Mouse (Mus musculus) stomach, embryonic 16.5 days (tissue): ENCODE data around the gene Stard10. TPM values are rescaled to one million over a fixed set of nuclear protein-coding genes. Genes with fewer than 3 reads are reported as not detected.

Experiments used
- ATAC-seq: fragments of 200-750 bp; cut with Nextera tagmentation; 2 replicates; pipeline ENCODE4 v1.8.0; 2017; ENCODE audit warnings: moderate number of reproducible peaks, moderate TSS enrichment; ENCODE audit not compliant: insufficient read depth, low FRiP score
- H3K27ac ChIP-seq: fragments of 300-500 bp; sonication (generic); 2 replicates; pipeline ENCODE4 v1.5.1; 2014; ENCODE audit warnings: low read length
- H3K27me3 ChIP-seq: fragments of 300-500 bp; sonication (generic); 2 replicates; pipeline ENCODE4 v1.6.1; 2014; ENCODE audit warnings: low read length, control low read depth, mixed read lengths; ENCODE audit not compliant: control insufficient read depth, insufficient read depth
- H3K36me3 ChIP-seq: fragments of 300-500 bp; sonication (generic); 2 replicates; pipeline ENCODE4 v1.6.1; 2014; ENCODE audit warnings: low read length; ENCODE audit not compliant: control insufficient read depth, insufficient read depth
- H3K4me1 ChIP-seq: fragments of 300-500 bp; sonication (generic); 2 replicates; pipeline ENCODE4 v1.6.1; 2014; ENCODE audit warnings: low read length, control low read depth, mixed read lengths; ENCODE audit not compliant: control insufficient read depth, insufficient read depth
- H3K4me2 ChIP-seq: fragments of 300-500 bp; sonication (generic); 2 replicates; pipeline ENCODE4 v1.6.1; 2014; ENCODE audit warnings: low read depth, low read length, mixed read lengths
- H3K4me3 ChIP-seq: fragments of 300-500 bp; sonication (generic); replicated peaks from 2 replicates; pipeline ENCODE4 v1.5.1; 2014; ENCODE audit warnings: mild to moderate bottlenecking, low read length
- H3K9ac ChIP-seq: fragments of 300-500 bp; sonication (generic); 2 replicates; pipeline ENCODE4 v1.6.1; 2014; ENCODE audit warnings: low read length
- H3K9me3 ChIP-seq: fragments of 300-500 bp; sonication (generic); replicated peaks from 2 replicates; pipeline ENCODE4 v1.6.1; 2016; ENCODE audit warnings: low read length, control low read depth; ENCODE audit not compliant: control insufficient read depth
- WGBS: fragments of 180-500 bp; shearing (Covaris S2); extraction: QIAGEN DNeasy Blood & Tissue Kit; methylation state at CpG from one replicate; pipeline ENCODE4 v1.1.7; 2014; 5-methylcytosine and 5-hydroxymethylcytosine counted together
- polyA plus RNA-seq: library from polyadenylated mRNA; unstranded; fragments of >200 nt; fragmentation: Nextera tagmentation; extraction: Ambion mirVana; gene quantifications from 2 replicates; pipeline ENCODE4 v1.2.1, GENCODE M21; 2015

Stard10 gene
- polyA plus RNA-seq, 1 experiment from 2014 or later = 95.6 TPM

- peak overlapping the region; percentile 49; the same call in 1 of the 2 replicates for H3K9ac ChIP-seq
- peak overlapping the region; percentile 80; the same call in 1 of the 2 replicates for H3K4me2 ChIP-seq
- 43% methylated on average over 6 of the region's 6 CpGs for WGBS
- ATAC-seq = no peak
- H3K4me3 ChIP-seq = peak overlapping the region; percentile 32; the same call in 1 of the 2 replicates
- no peaks in the 10 kb centered on the region for H3K27me3 ChIP-seq
- H3K9me3 ChIP-seq = no peaks in the 10 kb centered on the region
- no peak overlapping the region for H3K27ac ChIP-seq
- H3K4me1 ChIP-seq = peaks cover 34% of the 10 kb centered on the region
- no peaks in the 10 kb centered on the region for H3K36me3 ChIP-seq
Measured at GRCm38 (mm10) chr7:101324142-101324962, 7.5 kb downstream of the Stard10 start.

- no peak overlapping the region for H3K27ac ChIP-seq
- H3K4me1 ChIP-seq = peaks cover 43% of the 10 kb centered on the region
- no peak overlapping the region; the same call in 1 of the 2 replicates for H3K9ac ChIP-seq
- peak overlapping the region; percentile 29; the same call in 1 of the 2 replicates for H3K4me2 ChIP-seq
- ATAC-seq = no peak
- 75% methylated on average over 5 of the region's 5 CpGs for WGBS
- H3K9me3 ChIP-seq = no peaks in the 10 kb centered on the region
- H3K36me3 ChIP-seq = no peaks in the 10 kb centered on the region
- no peaks in the 10 kb centered on the region for H3K27me3 ChIP-seq
- H3K4me3 ChIP-seq = no peak overlapping the region
Measured at GRCm38 (mm10) chr7:101326006-101326405, 9.1 kb downstream of the Stard10 start.

DNA sequence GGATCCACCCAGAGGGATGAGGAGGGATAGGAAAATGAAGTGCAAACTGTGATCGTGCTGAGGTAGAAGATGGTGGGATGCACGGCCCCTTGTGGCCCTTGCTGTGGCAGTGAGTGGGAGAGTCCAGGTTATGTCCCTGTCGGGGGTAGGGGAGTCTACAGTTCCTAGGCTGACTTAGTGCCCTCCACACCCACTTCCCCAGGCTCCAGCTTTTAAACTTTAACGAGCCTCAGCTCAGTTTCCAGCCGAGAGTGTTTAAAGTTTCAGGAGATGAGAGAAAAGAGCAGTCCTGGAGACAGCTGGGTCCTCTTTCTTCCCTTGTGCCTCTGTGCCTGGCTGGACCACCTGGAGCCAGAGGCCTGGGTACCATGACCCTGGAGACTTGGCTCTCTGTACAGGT is 10.4 kb downstream of the Stard10 start:
- H3K9ac ChIP-seq = no peak overlapping the region
- no peaks in the 10 kb centered on the region for H3K36me3 ChIP-seq
- ATAC-seq = no peak
- H3K4me1 ChIP-seq = peaks cover 43% of the 10 kb centered on the region
- no peak overlapping the region for H3K27ac ChIP-seq
- 49% methylated on average over 5 of the region's 5 CpGs for WGBS
- no peak overlapping the region for H3K4me3 ChIP-seq
- H3K4me2 ChIP-seq = 0 out of 2 replicates have a peak overlapping the region, but pooled peaks have one; percentile 29
- H3K27me3 ChIP-seq = no peaks in the 10 kb centered on the region
- no peaks in the 10 kb centered on the region for H3K9me3 ChIP-seq

DNA sequence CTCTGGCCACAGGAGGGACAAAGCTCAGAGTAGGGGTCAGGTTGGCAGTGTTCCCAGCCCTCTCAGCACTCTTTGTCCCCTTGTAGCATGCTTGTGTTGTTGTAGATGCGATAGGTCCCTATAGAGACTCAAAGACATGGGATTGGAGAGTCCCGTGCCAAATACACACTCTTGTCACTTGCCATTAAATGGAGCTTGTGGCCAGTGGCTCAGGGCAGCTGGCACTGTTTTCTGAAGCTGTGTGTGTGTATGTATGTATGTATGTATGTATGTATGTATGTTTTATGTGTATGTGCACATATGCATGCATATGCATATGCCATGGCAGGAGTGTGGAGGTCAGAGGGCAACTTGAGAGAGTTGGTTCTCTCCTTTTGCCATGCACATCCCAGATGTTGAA is 10.9 kb downstream of the Stard10 start:
- Histone ChIP-seq H3K4me1 (peaks cover 43% of the 10 kb centered on the region), H3K36me3 (no peaks in the 10 kb centered on the region), H3K27me3 (no peaks in the 10 kb centered on the region), H3K9ac (no peak overlapping the region), H3K9me3 (no peaks in the 10 kb centered on the region), H3K27ac (no peak overlapping the region), H3K4me2 (no peak overlapping the region), H3K4me3 (no peak overlapping the region)
- no peak for ATAC-seq
- 93% methylated on average over 2 of the region's 2 CpGs for WGBS

DNA sequence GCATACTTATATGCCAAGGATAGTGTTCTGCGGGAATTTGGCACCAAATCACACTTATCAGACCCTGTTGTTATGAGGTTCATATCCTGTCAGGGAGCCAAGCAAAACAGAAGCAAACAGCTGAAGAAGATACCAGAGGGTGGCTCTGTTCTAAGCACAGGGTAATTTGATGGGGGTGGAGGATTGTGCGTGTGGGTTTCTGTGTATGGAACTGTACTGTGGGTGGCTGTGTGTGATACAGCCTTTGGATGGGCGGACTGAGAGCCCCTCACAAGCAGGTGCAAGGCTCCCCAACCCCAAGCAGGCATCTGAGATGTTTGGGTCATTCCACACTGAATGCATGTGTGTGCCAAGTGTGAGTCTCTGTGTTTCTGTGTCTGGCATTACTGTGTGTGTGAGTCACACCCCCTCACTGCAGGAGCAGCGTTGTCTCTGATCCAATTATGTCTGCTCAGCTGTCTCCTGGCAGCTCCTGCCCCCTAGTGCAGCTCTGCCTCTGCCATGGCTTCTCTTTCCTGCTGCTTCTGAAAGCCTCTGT is 11.8 kb downstream of the Stard10 start:
- no peak for ATAC-seq
- no peak overlapping the region for H3K27ac ChIP-seq
- 59% methylated on average over 4 of the region's 4 CpGs for WGBS
- H3K9me3 ChIP-seq = no peaks in the 10 kb centered on the region
- no peaks in the 10 kb centered on the region for H3K36me3 ChIP-seq
- peaks cover 40% of the 10 kb centered on the region for H3K4me1 ChIP-seq
- no peaks in the 10 kb centered on the region for H3K27me3 ChIP-seq
- H3K9ac ChIP-seq = 0 out of 2 replicates have a peak overlapping the region, but pooled peaks have one; percentile 26
- H3K4me3 ChIP-seq = no peak overlapping the region
- no peak overlapping the region for H3K4me2 ChIP-seq

- Histone ChIP-seq H3K9me3 (no peaks in the 10 kb centered on the region), H3K4me3 (no peak overlapping the region), H3K4me2 (no peak overlapping the region), H3K27me3 (no peaks in the 10 kb centered on the region), H3K36me3 (no peaks in the 10 kb centered on the region), H3K27ac (peak overlapping the region; percentile 27; the same call in 1 of the 2 replicates), H3K4me1 (peaks cover 33% of the 10 kb centered on the region), H3K9ac (peak overlapping the region; percentile 26; the same call in 1 of the 2 replicates)
- ATAC-seq = no peak
- whole genome bisulfite sequencing = 65% methylated on average over 4 of the region's 4 CpGs
Measured at GRCm38 (mm10) chr7:101329606-101330005, 12.7 kb downstream of the Stard10 start.

DNA sequence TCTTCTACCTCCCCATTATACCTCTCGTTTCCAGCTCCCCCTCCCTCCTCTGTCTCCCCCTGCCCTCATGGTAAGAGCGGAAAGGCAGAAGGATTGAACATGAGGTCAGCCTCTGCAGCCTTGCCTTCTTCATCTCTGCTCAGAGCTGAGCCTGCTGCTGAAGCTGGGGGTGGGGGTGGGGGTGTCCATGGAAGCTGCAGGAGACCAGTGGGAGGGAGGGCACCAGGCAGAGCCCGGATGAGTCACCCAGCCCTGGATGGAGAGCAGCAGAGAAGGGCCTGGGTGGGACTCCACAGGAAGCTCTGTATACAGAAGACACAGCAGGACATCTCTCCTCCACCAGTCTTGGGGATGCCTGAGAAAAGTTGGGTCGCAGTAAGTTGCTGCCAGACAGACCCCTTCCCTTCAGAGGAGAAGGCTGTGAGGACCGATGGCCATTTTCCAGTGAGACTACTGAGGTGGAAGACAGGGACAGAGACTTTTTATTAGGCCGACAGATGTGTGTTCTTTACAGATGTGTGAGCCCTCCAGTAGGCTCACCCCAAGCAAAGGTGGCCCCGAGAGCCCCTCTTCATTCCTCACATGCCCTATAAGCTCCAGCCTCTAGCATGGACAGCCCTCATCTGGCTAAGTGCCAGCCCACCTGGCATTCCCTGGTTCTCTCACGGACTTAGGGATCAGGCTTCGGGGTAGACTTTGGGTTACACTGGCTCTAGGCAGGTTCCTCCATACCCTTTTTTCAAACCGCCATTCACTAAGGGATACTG is 13.4 kb downstream of the Stard10 start:
- 59% methylated on average over 10 of the region's 10 CpGs for WGBS
- Histone ChIP-seq H3K4me3 (no peak overlapping the region), H3K36me3 (no peaks in the 10 kb centered on the region), H3K9ac (peak overlapping the region; percentile 26), H3K9me3 (no peaks in the 10 kb centered on the region), H3K27ac (0 out of 2 replicates have a peak overlapping the region, but pooled peaks have one; percentile 27), H3K4me1 (peaks cover 28% of the 10 kb centered on the region), H3K27me3 (no peaks in the 10 kb centered on the region), H3K4me2 (no peak overlapping the region)
- ATAC-seq = peak; percentile 41

- Histone ChIP-seq H3K4me1 (peaks cover 28% of the 10 kb centered on the region), H3K9ac (0 out of 2 replicates have a peak overlapping the region, but pooled peaks have one; percentile 3), H3K27ac (no peak overlapping the region), H3K4me2 (no peak overlapping the region), H3K9me3 (no peaks in the 10 kb centered on the region), H3K27me3 (no peaks in the 10 kb centered on the region), H3K36me3 (no peaks in the 10 kb centered on the region), H3K4me3 (no peak overlapping the region)
- no peak for ATAC-seq
- 78% methylated on average over 4 of the region's 4 CpGs for WGBS
Measured at GRCm38 (mm10) chr7:101330841-101331173, 13.9 kb downstream of the Stard10 start.
